ENCODE assay signal across 16 mouse cellular contexts in genomic region chr9:14907816-14908415, GRCm38 (mm10). TPM values are rescaled to one million over a fixed set of nuclear protein-coding genes. Genes with fewer than 3 reads are reported as not detected.
DNase-seq lines count a peak whose midpoint lies in the region; ATAC-seq lines count a peak whose summit lies in the region.
"Had no signal": no experiment of that assay in that cellular context is flagged by ENCODE, and none has a peak within 500 bp of the region (broad histone marks: within the 10 kb centered on the region; RNA-seq: fewer than 3 reads in every experiment).

No protein-coding gene starts in this region.

- DNase-seq in frontal cortex, postnatal 36 days (ENCODE audit: low spot score in 2 of 2), result peak; percentile 32 to 36
- DNase-seq in frontal cortex, postnatal 25 days (ENCODE audit: low spot score in 2 of 2), result no peak
- DNase-seq in left cerebral cortex, postnatal 25 days (ENCODE audit: low spot score in 2 of 2), result peak; percentile 32 to 74
- DNase-seq in left cerebral cortex, postnatal 10 days (ENCODE audit: extremely low spot score in 1 of 2, low spot score in 2 of 2), result no peak
- peak; percentile 90 for DNase-seq in CD4-positive helper T cell, adult 2 months (ENCODE audit: low read depth, low spot score)
- DNase-seq in embryo, embryonic 9.5 days (ENCODE audit: extremely low spot score), result no peak
- DNase-seq in layer of hippocampus, adult 9-11 months, result no peak
- DNase-seq: cerebellum, adult 11-12 months; forebrain, postnatal 0 days; lung, adult 2 months had no signal

- intact Hi-C loops in left cerebral cortex, postnatal 25 days (cut with DNase I), result loop anchor here (1.0 to 5.0 kb wide), 2 partner anchors 74 to 89 kb away; no protein-coding TSS in a partner anchor
- intact Hi-C loops in left cerebral cortex, postnatal 10 days (cut with DNase I), result no loop called here

- ATAC-seq in inflammation-experienced regulatory T-cells, adult 6 months, result peak; percentile 81
- ATAC-seq: forebrain, postnatal 0 days; hindbrain, embryonic 16.5 days had no signal

RNA-seq across cellular contexts. Expression of gene Izumo1r, which starts 4.2 kb away (rescaled TPM):
- not detected for total RNA-seq in left cerebral cortex, postnatal 25 days (2021)
- not detected for total RNA-seq in left cerebral cortex, postnatal 10 days (2021)
- polyA plus RNA-seq in inflammation-experienced regulatory T-cells, adult 6 months (2017; shearing (Covaris generic)), result 1,000 to 10,000 TPM in 2 of 3 experiments, 100 to 1,000 TPM in 1; 294 to 1,489 (median 1,424) TPM
- total RNA-seq: forebrain, postnatal 0 days; granulocyte monocyte progenitor cell, adult 5-6 weeks; layer of hippocampus, postnatal 10 days had no signal
- polyA plus RNA-seq: erythroblast, embryonic 14.5 days; forebrain, postnatal 0 days; hindbrain, embryonic 16.5 days; midbrain, embryonic 10.5 days had no signal

RNA-seq across cellular contexts. Expression of gene Gpr83, which starts 47.9 kb away (rescaled TPM):
- 10 to 100 TPM; 19.5 to 30.2 TPM for total RNA-seq in left cerebral cortex, postnatal 25 days (2021)
- 1 to 10 TPM; 5.4 to 10.0 TPM for total RNA-seq in left cerebral cortex, postnatal 10 days (2021)
- 100 to 1,000 TPM in 1 of 3 experiments, 10 to 100 TPM in 1, 1 to 10 TPM in 1; 1.2 to 109 (median 83.0) TPM for polyA plus RNA-seq in inflammation-experienced regulatory T-cells, adult 6 months (2017; shearing (Covaris generic))
- polyA plus RNA-seq: erythroblast, embryonic 14.5 days had no signal

Comparison
In these comparisons a context has a peak if more than half of its experiments do, and no peak if none do; other contexts are left out.
1. DNase-seq: peak in frontal cortex, postnatal 36 days (2 of 2), left cerebral cortex, postnatal 25 days (2 of 2) and CD4-positive helper T cell, adult 2 months (single experiment); none in frontal cortex, postnatal 25 days (0 of 2), left cerebral cortex, postnatal 10 days (0 of 2), embryo, embryonic 9.5 days (single experiment) and layer of hippocampus, adult 9-11 months (single experiment).